Mouse (Mus musculus): Measurements from ENCODE around the gene Cdk5rap2.

Gene Cdk5rap2

DNA sequence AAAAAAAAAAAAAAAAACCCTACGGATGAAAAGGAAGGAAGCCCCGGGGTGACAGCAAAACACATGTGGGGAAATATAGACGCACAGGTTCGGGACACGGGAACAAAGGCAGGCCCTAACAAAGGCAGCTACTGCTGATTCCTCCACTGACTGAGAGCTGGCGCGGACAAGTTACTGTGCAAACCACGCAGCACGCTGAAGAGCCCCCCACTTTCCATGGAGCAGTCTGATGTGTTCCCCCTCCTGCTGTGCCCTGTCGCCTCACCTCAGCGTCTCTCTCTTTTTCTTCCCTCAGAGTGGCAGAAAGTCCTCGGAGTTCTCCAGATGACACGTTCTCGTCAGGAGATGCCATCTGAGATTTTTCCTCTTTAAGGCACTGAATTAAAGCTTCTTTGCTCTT, 55.8 kb downstream of the Cdk5rap2 start:
- DNase-seq (ENCODE audit: low spot score in 2 of 2) = no peak

GRCm38 (mm10) chr4:70353656-70354055, 56.6 kb downstream of the Cdk5rap2 start:
- no peak for DNase-seq (ENCODE audit: low spot score in 2 of 2)

DNA sequence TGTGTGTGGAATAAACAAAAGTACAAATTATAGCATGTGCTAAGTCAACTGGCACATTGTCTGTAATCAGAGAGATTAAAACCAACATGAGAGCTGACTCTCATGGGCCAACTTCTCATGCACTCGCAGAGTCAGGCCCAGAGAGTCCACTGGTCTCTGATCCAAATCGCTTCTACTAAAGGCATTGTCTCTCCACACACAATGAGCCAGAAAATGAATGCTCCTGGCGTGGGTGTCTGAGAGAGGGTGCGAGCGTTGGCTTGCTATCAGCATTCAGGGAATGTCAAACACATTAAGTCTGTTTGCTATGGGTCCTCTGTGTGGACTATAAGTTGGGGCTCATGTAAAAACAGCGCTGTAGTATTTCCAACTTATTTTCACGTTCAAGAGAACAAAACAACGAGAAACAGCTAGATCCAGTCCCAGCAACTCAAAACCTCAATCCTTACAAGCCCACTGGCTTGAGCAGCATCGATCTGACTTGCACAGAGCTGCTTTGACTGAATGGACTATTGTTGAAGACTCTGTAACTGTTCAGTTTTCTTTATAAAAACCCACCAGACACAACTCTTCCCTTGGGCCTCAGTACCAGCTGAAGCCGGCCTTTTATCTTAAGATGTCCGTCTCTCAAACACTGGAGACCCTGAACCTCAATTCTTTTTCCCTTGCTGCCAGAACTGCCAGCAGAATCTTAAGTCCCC, 74.6 kb downstream of the Cdk5rap2 start:
- DNase-seq (ENCODE audit: low spot score in 2 of 2) = no peak

- no peak for DNase-seq (ENCODE audit: low spot score in 2 of 2)
These were observed 75.2 kb downstream of the Cdk5rap2 start for GRCm38 (mm10) chr4:70334995-70335394.

DNA sequence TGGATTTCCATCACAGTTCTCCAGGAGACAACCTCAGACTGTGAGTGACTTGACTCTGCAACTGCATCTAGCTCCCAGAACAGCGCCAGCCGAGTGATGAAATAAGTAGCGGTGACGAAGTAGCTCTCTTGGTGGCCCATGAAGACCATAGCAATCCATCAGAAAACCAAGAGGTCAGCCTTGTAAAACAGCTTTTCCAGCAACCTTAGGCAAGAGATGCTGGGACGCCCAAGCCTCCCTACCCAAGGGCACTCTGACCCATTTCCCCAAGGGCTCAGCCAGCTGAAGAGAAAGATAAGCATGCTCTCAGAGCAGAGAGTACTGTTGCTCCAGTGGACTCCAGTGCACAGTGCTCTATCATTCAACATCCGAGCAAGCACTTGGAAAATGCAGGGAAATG, 77.3 kb downstream of the Cdk5rap2 start:
- DNase-seq (ENCODE audit: low spot score in 2 of 2) = no peak

DNA sequence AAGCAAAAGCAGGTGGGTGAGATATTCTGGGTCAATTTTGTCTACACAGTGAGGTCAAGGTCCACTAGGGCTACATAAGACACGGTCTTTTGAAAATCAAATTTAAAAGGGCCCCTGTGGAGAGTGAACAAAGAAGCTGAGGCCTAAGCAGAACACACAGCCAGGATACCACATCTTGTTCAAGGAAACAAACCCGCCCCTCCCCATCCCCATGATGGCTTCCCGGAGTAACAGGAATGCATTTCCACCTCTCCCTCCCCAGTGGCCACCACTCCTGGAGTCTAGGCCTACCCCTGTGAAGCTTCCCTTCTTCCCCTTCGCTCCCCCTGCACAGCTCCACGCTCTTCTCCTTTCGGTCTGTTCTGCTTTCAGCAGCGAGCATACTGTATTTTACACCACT, 77.7 kb downstream of the Cdk5rap2 start:
- no peak for DNase-seq (ENCODE audit: low spot score in 2 of 2)

DNA sequence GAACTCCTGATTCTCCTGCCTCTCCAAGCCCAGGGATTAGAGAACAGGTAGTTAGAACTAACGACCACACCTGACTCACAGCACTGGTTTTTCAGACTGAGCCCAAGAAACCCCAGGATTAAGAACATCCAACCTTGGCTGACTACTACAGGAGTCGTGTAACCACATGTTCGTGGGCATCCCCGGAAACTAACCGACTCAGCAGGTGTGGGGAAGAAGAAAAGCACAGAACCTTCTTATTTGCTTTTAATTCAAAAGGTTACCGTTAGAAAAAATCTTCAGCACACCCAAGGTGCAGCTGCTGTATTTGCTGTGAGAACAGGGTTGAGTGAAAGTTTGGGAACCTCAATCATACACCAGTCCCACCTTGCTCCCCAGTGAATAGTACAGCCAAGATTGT, 79.1 kb downstream of the Cdk5rap2 start:
- no peak for DNase-seq (ENCODE audit: low spot score in 2 of 2)

GRCm38 (mm10) chr4:70328033-70328432, 82.2 kb downstream of the Cdk5rap2 start:
- DNase-seq (ENCODE audit: low spot score in 2 of 2) = no peak

- no peak for DNase-seq (ENCODE audit: low spot score in 2 of 2)
These were observed 82.8 kb downstream of the Cdk5rap2 start for GRCm38 (mm10) chr4:70327436-70327835.

DNA sequence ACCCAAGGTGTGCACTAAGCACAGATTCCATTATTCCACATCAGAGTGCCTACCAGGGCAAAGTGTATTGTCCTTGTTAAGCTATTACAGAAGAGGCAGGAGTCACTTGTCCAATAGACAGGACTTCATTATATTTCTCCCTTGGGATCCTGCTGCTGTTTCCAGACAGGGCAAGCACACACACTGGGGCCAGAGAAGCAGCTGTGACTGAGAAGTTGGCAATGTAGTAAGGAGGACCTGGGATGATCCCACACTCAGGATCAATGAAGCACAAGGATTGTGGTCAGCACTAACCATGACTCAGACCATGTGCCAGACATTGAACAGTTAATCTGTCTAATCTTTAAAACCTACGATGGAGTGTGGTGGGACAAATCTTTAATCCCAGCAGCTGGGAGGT, 88.7 kb downstream of the Cdk5rap2 start:
- DNase-seq (ENCODE audit: low spot score in 2 of 2) = no peak

GRCm38 (mm10) chr4:70312170-70312569, 98.1 kb downstream of the Cdk5rap2 start:
- DNase-seq (ENCODE audit: low spot score in 2 of 2) = no peak

DNA sequence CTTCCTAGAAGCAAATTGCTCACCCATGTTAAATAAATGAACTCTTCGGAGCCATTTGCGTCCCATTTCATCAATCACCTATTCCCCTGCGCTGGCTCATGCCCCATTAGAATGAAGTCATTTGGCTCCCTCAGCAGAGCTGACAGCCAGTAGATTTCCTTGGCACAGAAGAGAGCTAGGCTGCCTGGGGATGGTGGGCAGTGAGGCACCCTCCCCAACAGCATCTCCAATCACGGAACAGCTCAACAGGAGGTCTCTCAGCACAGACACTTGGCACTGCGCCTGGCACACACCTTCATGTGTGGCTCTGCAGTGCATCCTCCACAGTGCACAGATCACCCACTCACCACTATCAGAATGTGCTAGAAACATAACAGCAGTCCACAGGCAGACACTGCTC, 98.7 kb downstream of the Cdk5rap2 start:
- DNase-seq (ENCODE audit: low spot score in 2 of 2) = peak in 1 of 2 experiments; percentile 28

GRCm38 (mm10) chr4:70307230-70307629, 103.0 kb downstream of the Cdk5rap2 start:
- peak; percentile 53 to 77 for DNase-seq (ENCODE audit: low spot score in 2 of 2)

DNA sequence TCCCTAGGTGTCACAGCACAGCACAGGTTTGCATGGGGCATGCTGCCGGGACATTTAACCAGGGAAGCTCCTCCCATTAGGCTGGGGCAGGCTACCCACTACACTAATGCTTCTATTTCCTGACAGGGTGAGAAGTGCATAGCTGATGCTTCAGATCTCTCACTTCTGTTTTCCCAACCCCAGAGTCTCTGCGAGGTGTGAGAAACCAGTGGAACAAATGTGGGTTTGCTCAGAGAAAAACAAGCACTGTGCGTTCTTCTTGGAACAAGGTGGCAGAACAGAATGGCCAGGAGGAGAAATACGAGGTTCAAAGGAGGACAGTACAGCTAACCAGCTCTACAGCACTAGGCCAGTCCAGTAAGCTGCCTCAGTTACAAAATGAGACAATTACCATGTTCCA, 106.4 kb downstream of the Cdk5rap2 start:
- DNase-seq (ENCODE audit: low spot score in 2 of 2) = no peak

GRCm38 (mm10) chr4:70301187-70301586, 109.1 kb downstream of the Cdk5rap2 start:
- peak in 1 of 2 experiments; percentile 24 for DNase-seq (ENCODE audit: low spot score in 2 of 2)

- DNase-seq (ENCODE audit: low spot score in 2 of 2) = no peak
These were observed 120.9 kb downstream of the Cdk5rap2 start for GRCm38 (mm10) chr4:70289361-70289760.

- no peak for DNase-seq (ENCODE audit: low spot score in 2 of 2)
These were observed 127.1 kb downstream of the Cdk5rap2 start for GRCm38 (mm10) chr4:70283163-70283562.

DNA sequence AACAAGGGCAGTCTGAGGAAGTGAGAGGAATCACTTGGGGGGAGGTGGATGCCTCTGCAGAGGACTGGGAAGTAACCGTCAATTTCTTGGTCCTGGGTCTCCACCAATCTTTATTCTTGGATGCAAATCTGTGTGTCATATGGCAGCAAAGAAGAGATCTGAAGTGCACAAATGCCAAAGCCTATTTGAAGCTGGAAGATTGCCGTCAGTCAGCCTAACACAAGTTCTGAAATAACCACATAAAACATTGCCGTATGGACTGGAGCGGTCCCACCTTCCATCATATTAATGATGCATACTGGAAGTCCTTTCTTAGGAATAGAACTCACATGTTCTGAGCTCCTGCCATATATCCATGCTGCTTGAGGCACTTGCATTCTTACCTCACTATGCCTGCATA, 131.4 kb downstream of the Cdk5rap2 start:
- DNase-seq (ENCODE audit: low spot score in 2 of 2) = no peak

- no peak for DNase-seq (ENCODE audit: low spot score in 2 of 2)
These were observed 132.2 kb downstream of the Cdk5rap2 start for GRCm38 (mm10) chr4:70278057-70278456.

DNA sequence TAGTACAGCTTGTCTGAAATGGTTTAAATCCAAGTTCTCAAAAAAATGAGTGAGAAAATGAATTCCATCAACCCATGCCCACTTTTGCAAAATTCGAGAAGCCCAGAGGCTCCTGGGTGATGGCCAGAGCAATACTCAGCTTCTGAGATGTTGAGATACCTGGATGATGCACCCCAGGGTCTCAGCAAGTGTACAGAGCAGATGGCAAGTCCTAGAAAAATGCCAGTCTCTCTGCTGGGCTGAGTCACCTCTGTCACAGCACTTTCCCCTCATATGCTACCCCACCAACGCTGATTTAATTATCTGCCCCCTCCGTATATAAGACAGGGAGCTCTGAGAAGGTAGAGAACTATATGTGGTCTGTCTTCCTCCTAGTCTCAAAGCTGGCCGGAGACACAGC, 137.3 kb downstream of the Cdk5rap2 start:
- no peak for DNase-seq (ENCODE audit: low spot score in 2 of 2)

DNA sequence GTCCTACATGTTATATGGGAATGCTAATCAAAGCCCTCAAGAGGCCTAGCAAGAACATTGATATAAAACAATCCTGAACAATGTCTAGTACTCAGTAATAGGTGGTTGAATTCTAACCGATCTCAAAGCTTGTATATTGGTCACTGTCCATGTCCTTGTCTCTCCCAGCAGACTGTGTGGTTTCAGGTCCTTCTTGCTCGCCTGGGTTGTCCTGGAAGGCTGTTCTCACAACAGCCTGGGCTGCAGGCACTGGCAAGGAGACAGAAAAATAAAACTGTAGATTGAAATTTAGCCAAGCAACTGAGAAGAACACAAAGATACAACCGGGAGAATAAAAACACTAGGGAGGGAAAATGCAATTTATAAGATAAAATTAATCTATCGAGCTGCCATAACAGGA, 137.7 kb downstream of the Cdk5rap2 start:
- DNase-seq (ENCODE audit: low spot score in 2 of 2) = no peak

- no peak for DNase-seq (ENCODE audit: low spot score in 2 of 2)
These were observed 142.9 kb downstream of the Cdk5rap2 start for GRCm38 (mm10) chr4:70267213-70267906.

DNA sequence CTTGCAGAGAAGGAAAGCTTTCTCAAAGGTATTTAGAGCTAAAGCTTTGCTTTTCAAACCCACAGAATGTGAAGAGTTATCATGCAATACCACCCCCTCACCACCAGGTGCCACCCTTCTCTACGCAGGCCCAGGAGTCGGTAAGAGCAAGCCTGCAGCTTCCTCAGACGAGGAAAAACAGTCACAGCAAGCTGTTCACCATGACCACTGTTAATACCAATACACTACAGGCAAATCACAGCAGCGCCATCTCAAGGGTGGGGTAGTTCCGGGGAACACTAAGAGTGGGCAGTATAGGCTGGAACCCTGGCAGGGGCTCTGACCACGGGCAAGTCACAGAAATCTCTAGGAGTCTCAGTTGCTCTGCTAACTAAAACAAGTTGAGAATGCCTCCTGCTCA, 145.0 kb downstream of the Cdk5rap2 start:
- DNase-seq (ENCODE audit: low spot score in 2 of 2) = peak in 1 of 2 experiments; percentile 31
